Mouse (Mus musculus) liver, embryonic 12.5 days (tissue): Measurements from ENCODE around the gene Rassf8. TPM values are rescaled to one million over a fixed set of nuclear protein-coding genes. Genes with fewer than 3 reads are reported as not detected.

Experiments used
- ATAC-seq: fragments of 200-750 bp; cut with Nextera tagmentation; 2 replicates; pipeline ENCODE4 v1.8.0; 2017; ENCODE audit warnings: moderate number of reproducible peaks, mild to moderate bottlenecking, moderate library complexity
- H3K27ac ChIP-seq: fragments of 300-500 bp; sonication (generic); 2 replicates; pipeline ENCODE4 v1.5.1; 2016; ENCODE audit warnings: mild to moderate bottlenecking
- H3K27me3 ChIP-seq: fragments of 300-500 bp; sonication (generic); replicated peaks from 2 replicates; pipeline ENCODE4 v1.6.1; 2016; ENCODE audit warnings: mild to moderate bottlenecking, moderate library complexity
- H3K36me3 ChIP-seq: fragments of 300-500 bp; sonication (generic); 2 replicates; pipeline ENCODE4 v1.6.1; 2016; ENCODE audit warnings: mild to moderate bottlenecking, moderate library complexity
- H3K4me1 ChIP-seq: fragments of 300-500 bp; sonication (generic); 2 replicates; pipeline ENCODE4 v1.6.1; 2016
- H3K4me2 ChIP-seq: fragments of 300-500 bp; sonication (generic); 2 replicates; pipeline ENCODE4 v1.6.1; 2016; ENCODE audit warnings: mild to moderate bottlenecking, moderate library complexity
- H3K4me3 ChIP-seq: fragments of 300-500 bp; sonication (generic); 2 replicates; pipeline ENCODE4 v1.5.1; 2016; ENCODE audit warnings: mild to moderate bottlenecking, moderate library complexity
- H3K9ac ChIP-seq: fragments of 300-500 bp; sonication (generic); 2 replicates; pipeline ENCODE4 v1.6.1; 2016; ENCODE audit warnings: mild to moderate bottlenecking, moderate library complexity
- H3K9me3 ChIP-seq: fragments of 300-500 bp; sonication (generic); replicated peaks from 2 replicates; pipeline ENCODE4 v1.6.1; 2016; ENCODE audit warnings: mild to moderate bottlenecking, moderate library complexity
- WGBS: fragments of 180-500 bp; shearing (Covaris S2); methylation state at CpG from one replicate; pipeline ENCODE4 v1.1.7; 2016; ENCODE audit not compliant: insufficient replicate concordance; 5-methylcytosine and 5-hydroxymethylcytosine counted together
- polyA plus RNA-seq: library from polyadenylated mRNA; unstranded; fragments of >200 nt; fragmentation: Nextera tagmentation; extraction: Ambion mirVana; gene quantifications from 2 replicates; pipeline ENCODE4 v1.2.1, GENCODE M21; 2016

The Rassf8 gene
- polyA plus RNA-seq, 1 experiment from 2014 or later: 1.2 TPM

DNA sequence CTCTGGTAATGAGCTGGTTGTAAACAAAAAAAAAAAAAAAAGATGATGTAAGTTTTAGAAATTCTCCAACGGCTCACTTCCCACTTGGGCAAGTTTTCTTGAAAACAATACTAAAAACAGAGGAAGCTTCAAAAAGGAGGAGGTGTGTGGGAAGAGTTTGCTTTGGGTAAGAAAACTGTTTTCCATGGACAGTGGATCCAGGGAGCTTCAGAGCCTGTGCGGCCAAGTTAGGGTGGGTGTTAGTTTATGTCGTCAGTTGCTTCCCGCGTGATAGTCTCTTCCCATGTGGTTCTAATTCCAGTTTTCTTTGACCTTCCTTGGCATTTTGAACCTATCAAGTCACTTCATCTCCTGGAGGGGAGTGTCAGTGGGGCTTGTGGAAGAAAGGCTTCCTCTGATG lies 21.1 kb downstream of the Rassf8 start:
- Histone ChIP-seq H3K4me3 (no peak overlapping the region), H3K27ac (no peak overlapping the region), H3K4me1 (peaks cover 7% of the 10 kb centered on the region; the same call in 1 of the 2 replicates), H3K4me2 (no peak overlapping the region), H3K27me3 (no peaks in the 10 kb centered on the region), H3K9me3 (no peaks in the 10 kb centered on the region), H3K9ac (no peak overlapping the region), H3K36me3 (no peaks in the 10 kb centered on the region)
- no peak for ATAC-seq
- 60% methylated on average over 5 of the region's 5 CpGs for WGBS

DNA sequence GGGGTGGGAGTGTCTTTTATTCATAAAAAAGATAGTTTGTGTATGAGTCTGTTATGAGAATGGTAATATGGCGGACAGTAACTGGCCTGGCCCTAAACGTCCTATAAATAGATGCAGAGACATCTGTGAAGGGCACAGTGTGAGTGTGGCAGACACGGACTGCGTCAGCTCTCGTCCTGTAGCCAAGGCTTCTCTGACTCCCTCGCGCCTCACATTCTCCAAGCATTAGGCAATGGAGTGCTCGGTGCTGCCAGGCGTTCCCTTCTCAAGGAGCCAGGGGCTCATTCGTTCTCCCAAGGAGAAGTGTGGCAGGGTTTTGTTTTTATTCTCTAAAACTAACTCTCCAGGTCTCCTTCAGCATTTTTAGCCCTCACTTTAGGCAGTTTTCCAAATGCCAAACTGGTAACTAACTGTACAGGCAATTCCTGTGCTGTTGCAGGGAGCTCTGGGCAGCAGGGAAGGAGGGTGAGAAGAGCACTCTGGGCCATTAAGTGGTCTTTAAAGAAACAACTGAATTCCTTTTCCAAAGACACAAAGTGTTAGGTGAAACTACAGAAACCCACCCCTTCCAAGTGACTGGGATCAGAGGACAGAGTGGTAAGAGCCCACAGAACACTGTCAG lies 22.2 kb downstream of the Rassf8 start:
- ATAC-seq: no peak

DNA sequence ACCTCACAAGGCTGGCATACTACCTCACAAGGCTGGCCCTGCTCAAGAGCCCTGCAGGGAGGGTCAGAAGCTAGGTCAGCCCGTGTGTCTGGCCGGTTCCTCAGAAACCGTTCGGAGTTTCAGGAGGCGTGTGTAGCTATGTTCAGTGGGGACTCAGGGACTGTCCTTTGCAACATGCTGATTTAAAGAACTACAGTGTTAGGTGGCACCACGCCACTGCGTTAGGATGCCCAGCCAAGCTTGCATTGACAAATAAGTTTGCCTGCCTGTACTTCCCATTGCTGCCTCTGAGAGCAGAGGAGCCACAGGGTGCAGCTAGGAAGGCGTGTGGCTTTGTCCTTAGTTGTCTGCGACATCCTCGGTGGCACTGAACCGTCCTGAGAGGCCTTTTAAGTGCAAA lies 23.3 kb downstream of the Rassf8 start:
- WGBS: 74% methylated on average over 11 of the region's 11 CpGs
- Histone ChIP-seq H3K9ac (no peak overlapping the region), H3K27me3 (no peaks in the 10 kb centered on the region), H3K4me2 (no peak overlapping the region), H3K36me3 (no peaks in the 10 kb centered on the region), H3K4me3 (no peak overlapping the region), H3K4me1 (peaks cover 7% of the 10 kb centered on the region; the same call in 1 of the 2 replicates), H3K9me3 (no peaks in the 10 kb centered on the region), H3K27ac (no peak overlapping the region)
- ATAC-seq: no peak

More for the DNA sequence above, 22.2 kb downstream of the Rassf8 start:
- 72% methylated on average over 10 of the region's 10 CpGs for WGBS
- Histone ChIP-seq H3K9me3 (no peaks in the 10 kb centered on the region), H3K4me3 (no peak overlapping the region), H3K9ac (no peak overlapping the region), H3K4me1 (peaks cover 7% of the 10 kb centered on the region; the same call in 1 of the 2 replicates), H3K27me3 (no peaks in the 10 kb centered on the region), H3K36me3 (no peaks in the 10 kb centered on the region), H3K27ac (no peak overlapping the region), H3K4me2 (no peak overlapping the region)

DNA sequence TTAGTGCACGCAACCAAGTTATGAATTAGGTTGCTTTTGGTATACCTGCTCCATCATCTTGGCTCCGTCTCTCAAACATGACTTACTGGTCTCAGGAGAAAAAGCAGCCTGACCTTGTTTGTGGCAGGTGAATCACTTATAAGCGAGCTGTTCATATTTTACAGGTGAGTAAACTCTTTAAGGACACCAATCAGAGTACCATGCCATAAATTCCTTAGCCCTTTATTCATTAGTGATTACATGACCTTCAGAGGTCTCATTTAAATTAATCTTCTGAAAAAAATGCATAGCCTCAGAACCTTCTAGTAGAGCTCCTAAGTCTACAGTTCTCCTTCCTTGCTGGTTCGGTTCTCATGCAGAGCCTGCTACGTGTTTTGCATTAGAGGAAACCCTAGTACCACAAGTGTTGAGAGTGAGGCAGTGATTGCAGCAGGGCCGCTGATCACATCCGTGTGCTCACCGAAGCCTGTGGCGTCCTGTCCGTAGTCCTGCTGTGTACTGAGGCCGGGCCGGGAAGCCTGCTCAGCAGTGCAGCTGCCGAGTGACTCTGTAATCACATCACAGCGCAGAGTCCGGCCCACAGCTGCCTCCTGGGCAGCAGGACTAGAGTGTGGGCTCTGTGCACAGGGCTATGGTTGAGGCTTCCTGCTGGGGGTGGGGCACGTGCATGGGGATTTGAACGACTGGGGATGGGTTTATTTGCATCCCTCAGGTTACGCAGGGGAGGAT lies 23.9 kb downstream of the Rassf8 start:
- no peak overlapping the region for H3K9ac ChIP-seq
- 54% methylated on average over 18 of the region's 18 CpGs for WGBS
- no peaks in the 10 kb centered on the region for H3K9me3 ChIP-seq
- no peaks in the 10 kb centered on the region for H3K36me3 ChIP-seq
- no peak for ATAC-seq
- H3K27me3 ChIP-seq: no peaks in the 10 kb centered on the region
- H3K4me2 ChIP-seq: no peak overlapping the region
- H3K4me3 ChIP-seq: no peak overlapping the region
- H3K4me1 ChIP-seq: peaks cover 4% of the 10 kb centered on the region; the same call in 1 of the 2 replicates
- no peak overlapping the region for H3K27ac ChIP-seq

DNA sequence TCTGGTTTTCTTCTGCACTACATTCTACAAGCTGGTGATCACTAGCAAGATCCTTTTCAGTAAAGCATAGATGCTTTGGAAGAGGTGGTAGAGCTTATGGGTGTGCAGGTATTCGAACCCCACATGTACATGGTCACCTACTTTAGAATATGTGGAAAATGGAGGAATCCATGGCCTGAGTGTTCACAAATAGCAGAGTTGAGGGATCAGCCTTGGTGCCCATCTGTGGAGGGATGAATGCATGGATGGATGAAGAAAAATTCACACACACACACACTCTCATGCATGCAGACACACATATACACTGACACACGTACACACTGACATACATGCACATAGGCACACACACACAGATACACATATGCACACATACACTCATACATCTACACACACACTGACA lies 27.9 kb downstream of the Rassf8 start:
- Histone ChIP-seq H3K27ac (no peak overlapping the region), H3K4me2 (no peak overlapping the region), H3K4me3 (no peak overlapping the region), H3K4me1 (peaks cover 10% of the 10 kb centered on the region; the same call in 1 of the 2 replicates), H3K9me3 (no peaks in the 10 kb centered on the region), H3K9ac (no peak overlapping the region), H3K27me3 (no peaks in the 10 kb centered on the region), H3K36me3 (no peaks in the 10 kb centered on the region)
- WGBS: 50% methylated on average over 2 of the region's 2 CpGs
- no peak for ATAC-seq

DNA sequence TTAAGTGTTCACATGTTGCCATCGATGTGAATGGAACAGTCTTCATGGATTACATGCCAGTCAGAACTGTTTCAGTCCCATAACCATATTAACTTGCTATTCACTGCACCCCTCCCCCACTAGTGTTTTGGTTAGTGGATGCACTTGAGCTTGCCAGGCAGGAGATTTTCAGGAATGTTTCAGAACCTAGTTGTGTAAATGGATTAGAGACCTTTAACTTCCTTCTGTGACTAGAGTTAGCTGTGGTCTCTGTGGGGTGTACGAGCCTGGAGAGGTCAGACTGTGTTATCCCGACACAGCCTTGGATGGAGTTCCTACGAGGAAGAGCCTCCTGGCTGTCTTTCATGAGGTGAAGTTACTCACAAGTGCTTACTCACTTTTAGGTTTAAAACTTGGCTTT lies 29.7 kb downstream of the Rassf8 start:
- no peak for ATAC-seq
- no peaks in the 10 kb centered on the region for H3K36me3 ChIP-seq
- no peaks in the 10 kb centered on the region for H3K9me3 ChIP-seq
- no peak overlapping the region for H3K4me3 ChIP-seq
- 0 out of 2 replicates have a peak, but pooled peaks cover 7% of the 10 kb centered on the region for H3K4me1 ChIP-seq
- no peak overlapping the region for H3K4me2 ChIP-seq
- H3K27ac ChIP-seq: no peak overlapping the region
- WGBS: 65% methylated on average over 4 of the region's 4 CpGs
- no peaks in the 10 kb centered on the region for H3K27me3 ChIP-seq
- no peak overlapping the region for H3K9ac ChIP-seq

DNA sequence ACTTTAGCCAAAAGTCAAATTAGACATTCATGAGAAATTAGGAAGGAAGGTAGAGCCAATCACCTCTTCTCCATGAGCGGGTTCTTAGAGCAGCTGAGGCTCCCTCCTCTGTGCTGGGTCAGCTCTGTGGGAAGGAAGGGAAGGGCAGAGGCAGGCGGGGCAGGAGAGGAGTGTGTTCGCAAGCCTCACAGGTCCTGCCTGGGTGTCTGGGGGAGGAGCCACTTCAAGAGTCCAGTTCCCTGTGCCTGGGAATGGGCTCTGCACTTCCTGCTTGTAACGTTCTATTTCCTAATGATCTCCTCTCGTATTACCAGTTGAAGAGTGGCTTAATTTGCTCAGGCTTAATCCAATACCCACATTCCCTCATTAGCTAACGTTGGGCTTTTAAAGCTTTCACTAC lies 32.8 kb downstream of the Rassf8 start:
- Histone ChIP-seq H3K9ac (no peak overlapping the region), H3K4me3 (no peak overlapping the region), H3K9me3 (no peaks in the 10 kb centered on the region), H3K27me3 (no peaks in the 10 kb centered on the region), H3K4me1 (0 out of 2 replicates have a peak, but pooled peaks cover 7% of the 10 kb centered on the region), H3K4me2 (no peak overlapping the region), H3K27ac (no peak overlapping the region), H3K36me3 (no peaks in the 10 kb centered on the region)
- 17% methylated on average over 6 of the region's 6 CpGs for WGBS
- no peak for ATAC-seq

DNA sequence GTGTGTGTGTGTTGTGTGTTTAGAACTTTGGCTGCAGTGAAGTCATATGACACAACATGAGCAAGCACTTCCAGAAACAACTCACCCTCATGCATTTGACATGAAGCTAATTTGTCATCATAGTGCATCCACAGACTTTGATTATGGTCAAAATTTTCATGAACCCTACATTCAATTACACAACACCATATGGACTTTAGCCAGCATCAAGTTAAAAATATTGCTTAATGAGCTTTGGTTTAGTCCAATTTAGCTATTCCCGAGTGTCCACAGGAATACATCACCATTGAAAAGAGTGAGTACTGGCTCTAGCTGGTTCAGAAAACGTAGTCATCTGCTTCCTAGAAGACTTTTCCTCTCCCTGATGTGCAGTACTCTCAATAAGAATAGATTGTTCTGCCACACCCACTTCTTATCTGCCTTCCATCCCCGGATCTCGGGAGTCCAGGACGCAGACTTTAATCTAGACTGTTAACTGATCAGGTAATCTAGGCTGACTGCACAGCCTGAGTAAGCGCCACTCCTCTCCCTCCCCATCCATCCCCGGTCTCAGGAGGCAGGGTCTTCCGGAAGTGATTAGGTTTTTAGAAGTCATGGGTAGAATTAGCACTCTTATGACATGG lies 33.7 kb downstream of the Rassf8 start:
- no peaks in the 10 kb centered on the region for H3K27me3 ChIP-seq
- H3K4me3 ChIP-seq: no peak overlapping the region
- WGBS: 47% methylated on average over 8 of the region's 8 CpGs
- H3K4me2 ChIP-seq: no peak overlapping the region
- H3K9me3 ChIP-seq: no peaks in the 10 kb centered on the region
- H3K4me1 ChIP-seq: 0 out of 2 replicates have a peak, but pooled peaks cover 7% of the 10 kb centered on the region
- no peak overlapping the region for H3K27ac ChIP-seq
- no peaks in the 10 kb centered on the region for H3K36me3 ChIP-seq
- H3K9ac ChIP-seq: no peak overlapping the region
- ATAC-seq: no peak

DNA sequence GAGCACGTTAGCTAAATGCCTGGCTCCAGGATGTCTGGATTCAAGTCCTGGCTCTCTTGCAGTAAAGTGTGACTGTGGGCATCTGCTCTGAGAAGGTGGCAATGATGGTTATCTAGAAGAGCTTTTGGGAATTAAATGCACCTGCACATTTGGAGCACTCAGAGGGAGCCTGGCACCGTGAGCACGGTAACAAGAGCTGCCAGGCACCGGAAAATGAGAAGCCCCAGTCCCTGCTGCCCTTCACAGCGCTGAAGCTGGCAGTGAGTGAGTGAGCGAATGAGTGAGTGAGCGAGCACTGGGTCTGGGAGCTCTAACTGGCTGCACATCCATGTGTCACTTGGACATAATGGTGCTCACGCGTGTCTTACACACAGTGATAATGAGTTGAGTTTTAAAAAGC lies 34.7 kb downstream of the Rassf8 start:
- Histone ChIP-seq H3K4me2 (no peak overlapping the region), H3K36me3 (no peaks in the 10 kb centered on the region), H3K27ac (no peak overlapping the region), H3K9ac (no peak overlapping the region), H3K27me3 (no peaks in the 10 kb centered on the region), H3K4me1 (0 out of 2 replicates have a peak, but pooled peaks cover 7% of the 10 kb centered on the region), H3K9me3 (no peaks in the 10 kb centered on the region), H3K4me3 (no peak overlapping the region)
- WGBS: 81% methylated on average over 9 of the region's 9 CpGs
- ATAC-seq: no peak

DNA sequence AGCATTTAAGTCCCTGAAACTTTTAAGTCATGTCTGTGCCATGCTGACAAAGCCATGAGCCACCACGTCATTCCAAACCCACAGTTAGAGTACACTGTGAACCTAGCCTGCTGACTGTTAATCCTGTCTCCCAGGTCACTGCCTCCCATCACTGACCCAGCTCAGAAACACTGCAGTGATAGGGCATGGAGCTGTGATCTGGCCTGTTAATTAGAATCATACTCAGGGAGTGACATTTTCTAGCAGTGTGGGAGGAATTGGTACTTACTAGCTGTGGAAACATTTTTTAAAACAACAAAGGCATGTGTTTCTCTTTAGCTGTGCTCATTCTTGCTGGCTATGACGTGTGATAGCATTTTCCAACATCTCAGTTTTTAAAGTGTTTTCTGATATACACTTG lies 35.4 kb downstream of the Rassf8 start:
- Histone ChIP-seq H3K4me1 (0 out of 2 replicates have a peak, but pooled peaks cover 7% of the 10 kb centered on the region), H3K9ac (no peak overlapping the region), H3K4me2 (no peak overlapping the region), H3K36me3 (no peaks in the 10 kb centered on the region), H3K4me3 (no peak overlapping the region), H3K27me3 (no peaks in the 10 kb centered on the region), H3K9me3 (no peaks in the 10 kb centered on the region), H3K27ac (no peak overlapping the region)
- no peak for ATAC-seq
- 59% methylated on average over 2 of the region's 2 CpGs for WGBS

DNA sequence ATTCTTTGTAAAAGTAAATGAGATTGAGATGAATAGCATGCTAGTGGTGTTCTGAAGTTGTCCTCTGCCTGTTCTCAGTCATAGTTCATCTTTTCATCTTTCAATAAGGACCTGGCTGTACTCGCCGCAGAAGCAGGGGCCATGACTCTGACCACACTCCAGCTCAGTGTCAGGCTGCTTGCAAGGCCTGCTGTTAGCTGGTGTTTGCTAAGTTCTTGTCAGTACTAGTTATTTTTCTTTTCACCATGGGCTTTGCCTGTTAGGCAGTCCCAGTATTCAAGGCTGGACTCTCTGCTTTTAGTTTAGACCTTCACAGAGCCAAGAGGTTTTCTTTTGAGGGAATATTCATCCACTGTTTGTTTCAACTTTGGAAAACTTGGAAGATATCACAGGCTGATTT lies 40.8 kb downstream of the Rassf8 start:
- Histone ChIP-seq H3K4me3 (no peak overlapping the region), H3K9me3 (no peaks in the 10 kb centered on the region), H3K36me3 (no peaks in the 10 kb centered on the region), H3K27me3 (no peaks in the 10 kb centered on the region), H3K4me2 (no peak overlapping the region), H3K9ac (no peak overlapping the region), H3K27ac (no peak overlapping the region), H3K4me1 (no peaks in the 10 kb centered on the region)
- ATAC-seq: no peak
- WGBS: 75% methylated on average over 2 of the region's 2 CpGs

DNA sequence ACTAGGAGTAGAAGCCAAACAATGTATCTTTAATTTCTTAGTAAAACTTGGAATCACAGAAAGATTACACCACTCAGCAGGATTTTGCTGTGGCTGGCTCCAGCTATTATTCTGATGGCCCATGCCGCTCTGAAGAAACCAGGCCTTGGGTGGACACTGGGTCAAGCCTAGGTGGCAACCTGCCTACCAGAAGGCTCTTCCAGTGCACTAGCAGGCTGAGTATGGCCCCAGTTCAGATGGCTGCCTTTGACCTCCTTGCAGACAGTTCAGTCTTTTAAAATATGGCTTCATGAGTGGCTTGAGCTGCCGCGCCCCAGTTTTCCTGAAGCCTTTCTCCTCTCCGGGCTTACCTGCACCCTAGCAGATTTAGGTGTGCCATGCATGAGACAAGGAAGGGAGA lies 43.2 kb downstream of the Rassf8 start:
- no peak overlapping the region for H3K4me2 ChIP-seq
- no peak for ATAC-seq
- no peaks in the 10 kb centered on the region for H3K27me3 ChIP-seq
- no peak overlapping the region for H3K4me3 ChIP-seq
- no peaks in the 10 kb centered on the region for H3K4me1 ChIP-seq
- no peak overlapping the region for H3K9ac ChIP-seq
- no peaks in the 10 kb centered on the region for H3K9me3 ChIP-seq
- H3K36me3 ChIP-seq: no peaks in the 10 kb centered on the region
- 88% methylated on average over 4 of the region's 4 CpGs for WGBS
- H3K27ac ChIP-seq: no peak overlapping the region
